Comparison of ENCODE assay signal across 8 mouse cellular contexts in the genomic region with DNA sequence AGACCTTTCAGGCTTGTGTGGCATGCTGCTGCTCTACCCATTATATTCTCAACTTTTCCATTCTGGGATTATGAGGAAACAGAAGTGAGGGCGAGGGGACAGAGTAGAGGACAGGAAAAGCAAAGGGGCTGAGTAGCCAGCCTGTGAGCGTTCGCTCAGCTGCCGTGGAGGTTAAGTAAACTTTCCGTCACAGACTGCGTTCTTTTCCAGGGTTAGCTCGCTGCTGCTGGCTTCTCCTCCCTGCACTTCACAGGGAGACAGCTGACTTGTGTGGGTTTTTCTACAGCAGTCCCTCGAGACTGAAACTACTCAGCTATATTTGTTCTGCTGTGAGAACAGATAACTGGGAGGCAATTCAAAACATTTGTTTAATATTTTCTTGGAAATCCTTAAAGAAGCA. TPM values are rescaled to one million over a fixed set of nuclear protein-coding genes. Genes with fewer than 3 reads are reported as not detected.
DNase-seq lines count a peak whose midpoint lies in the region; ATAC-seq and TF ChIP-seq lines count a peak whose summit lies in the region.

No protein-coding gene starts in this region.

- peak; percentile 63; the same call in 1 of the 2 replicates for ATAC-seq in heart, embryonic 13.5 days (ENCODE audit: extremely low read depth, insufficient number of reproducible peaks, low FRiP score, low TSS enrichment)
- peak; percentile 76 for ATAC-seq in lung, postnatal 0 days
- no peak for ATAC-seq in stomach, postnatal 0 days (ENCODE audit: low FRiP score, low TSS enrichment)
- ATAC-seq in megakaryocyte progenitor cell, adult 5-6 weeks (replicated peaks; ENCODE audit: poor library complexity): no peak

- 6% methylated on average over 8 of the region's 8 CpGs for WGBS in heart, embryonic 13.5 days
- 2% methylated on average over 8 of the region's 8 CpGs for WGBS in lung, postnatal 0 days
- WGBS in stomach, postnatal 0 days: 8% methylated on average over 8 of the region's 8 CpGs

- H3K4me3 ChIP-seq in testis, adult 2 months (ENCODE audit: control insufficient read depth, low read depth, low read length): no peak overlapping the region
- H3K4me3 ChIP-seq in heart, embryonic 13.5 days: peak overlapping the region; percentile 40
- no peak overlapping the region for H3K4me3 ChIP-seq in lung, postnatal 0 days (ENCODE audit: low read depth, low read length)
- H3K4me3 ChIP-seq in stomach, postnatal 0 days (ENCODE audit: low read depth, low read length): no peak overlapping the region

- 0 out of 2 replicates have a peak, but pooled peaks cover 2% of the 10 kb centered on the region for H3K4me1 ChIP-seq in testis, adult 2 months (ENCODE audit: control insufficient read depth, insufficient read depth, low read length)
- peaks cover 50% of the 10 kb centered on the region for H3K4me1 ChIP-seq in heart, embryonic 13.5 days
- H3K4me1 ChIP-seq in lung, postnatal 0 days (ENCODE audit: insufficient read depth, low read depth, low read length): peaks cover 8% of the 10 kb centered on the region; the same call in 1 of the 2 replicates
- no peaks in the 10 kb centered on the region for H3K4me1 ChIP-seq in stomach, postnatal 0 days (replicated peaks; ENCODE audit: control insufficient read depth, insufficient read depth)

- peak overlapping the region; percentile 71 for H3K9ac ChIP-seq in heart, embryonic 13.5 days
- H3K9ac ChIP-seq in lung, postnatal 0 days (replicated peaks; ENCODE audit: low read depth): no peak overlapping the region
- peak overlapping the region; percentile 43; the same call in 1 of the 2 replicates for H3K9ac ChIP-seq in stomach, postnatal 0 days (ENCODE audit: low read length)

- H3K27ac ChIP-seq in testis, adult 2 months (ENCODE audit: control insufficient read depth, insufficient read depth, low read depth, low read length): peak overlapping the region; percentile 29
- peak overlapping the region; percentile 83 for H3K27ac ChIP-seq in heart, embryonic 13.5 days (replicated peaks)
- H3K27ac ChIP-seq in lung, postnatal 0 days (ENCODE audit: low read length): peak overlapping the region; percentile 54; the same call in 1 of the 2 replicates
- H3K27ac ChIP-seq in stomach, postnatal 0 days (replicated peaks): peak overlapping the region; percentile 20

- DNase-seq in testis, postnatal 10 days (ENCODE audit: low spot score): no peak
- DNase-seq in kidney, postnatal 25 days: peak; percentile 45 to 64
- DNase-seq in lung, postnatal 0 days (ENCODE audit: low spot score): peak; percentile 75
- DNase-seq in stomach, postnatal 0 days (ENCODE audit: low spot score): peak; percentile 52
- DNase-seq in ovary, adult 18-20 months (ENCODE audit: low spot score): no peak

- no peaks in the 10 kb centered on the region for H3K36me3 ChIP-seq in testis, adult 2 months (ENCODE audit: control insufficient read depth, insufficient read depth, low read length)
- no peaks in the 10 kb centered on the region for H3K36me3 ChIP-seq in heart, embryonic 13.5 days
- no peaks in the 10 kb centered on the region for H3K36me3 ChIP-seq in lung, postnatal 0 days (ENCODE audit: insufficient read depth, low read length)
- H3K36me3 ChIP-seq in stomach, postnatal 0 days (ENCODE audit: control insufficient read depth, insufficient read depth, low read length): no peaks in the 10 kb centered on the region

- no peak for TF ChIP-seq POLR2A in testis, adult 2 months (IDR thresholded peaks at IDR 0.05; ENCODE audit: control insufficient read depth, low read depth, low read length)

- peak overlapping the region; percentile 64 for H3K4me2 ChIP-seq in heart, embryonic 13.5 days
- H3K4me2 ChIP-seq in lung, postnatal 0 days (replicated peaks; ENCODE audit: low read depth, low read length): peak overlapping the region; percentile 35; the same call in 1 of the 2 replicates
- peak overlapping the region; percentile 15 for H3K4me2 ChIP-seq in stomach, postnatal 0 days (replicated peaks; ENCODE audit: low read depth)

- H3K27me3 ChIP-seq in testis, adult 2 months (ENCODE audit: control insufficient read depth, insufficient read depth, low read length): no peaks in the 10 kb centered on the region
- H3K27me3 ChIP-seq in heart, embryonic 13.5 days (replicated peaks): no peaks in the 10 kb centered on the region
- H3K27me3 ChIP-seq in lung, postnatal 0 days (replicated peaks; ENCODE audit: insufficient read depth, low read length): no peaks in the 10 kb centered on the region
- no peaks in the 10 kb centered on the region for H3K27me3 ChIP-seq in stomach, postnatal 0 days (ENCODE audit: control insufficient read depth, insufficient read depth, low read length)

- TF ChIP-seq EP300 in lung, postnatal 0 days (IDR thresholded peaks at IDR 0.05): no peak
- TF ChIP-seq EP300 in stomach, postnatal 0 days (optimal IDR thresholded peaks at IDR 0.05): no peak

- TF ChIP-seq CTCF in testis, adult 2 months (IDR thresholded peaks at IDR 0.05; ENCODE audit: control insufficient read depth, insufficient read depth, insufficient replicate concordance, low read depth, low read length): no peak
- TF ChIP-seq CTCF in lung, postnatal 0 days (IDR thresholded peaks at IDR 0.05): no peak
- no peak for TF ChIP-seq CTCF in stomach, postnatal 0 days (IDR thresholded peaks at IDR 0.05; ENCODE audit: low read depth)

- no peaks in the 10 kb centered on the region for H3K9me3 ChIP-seq in heart, embryonic 13.5 days
- no peaks in the 10 kb centered on the region for H3K9me3 ChIP-seq in lung, postnatal 0 days (ENCODE audit: low read length)
- H3K9me3 ChIP-seq in stomach, postnatal 0 days (ENCODE audit: control insufficient read depth, low read length): no peaks in the 10 kb centered on the region

RNA-seq across cellular contexts. Expression of a gene that starts 34.5 kb away (rescaled TPM):
- 3.9 and 4.5 TPM in 2 replicates for polyA plus RNA-seq in testis, adult 2 months (2012; rRNA removed)
- polyA plus RNA-seq in heart, embryonic 13.5 days (2015; fragmentation: Nextera tagmentation; extraction: Ambion mirVana): 16.6 and 17.1 TPM in 2 replicates
- 9.2 and 9.8 TPM in 2 replicates for polyA plus RNA-seq in lung, postnatal 0 days (2015; fragmentation: Nextera tagmentation; extraction: Ambion mirVana)
- 14.5 and 17.2 TPM in 2 replicates for polyA plus RNA-seq in stomach, postnatal 0 days (2015; fragmentation: Nextera tagmentation; extraction: Ambion mirVana)
- 12.1 and 12.8 TPM in 2 replicates for total RNA-seq in megakaryocyte progenitor cell, adult 5-6 weeks (2015)
- 8.4 and 13.5 TPM in 2 replicates for total RNA-seq in megakaryocyte progenitor cell, adult 5-6 weeks (2017)

Comparison
In these comparisons a context has a peak if more than half of its experiments do, and no peak if none do; other contexts are left out.
1. H3K27ac ChIP-seq: peak in every context shown above with its lines; median percentile 83 in heart, embryonic 13.5 days; 54 in lung, postnatal 0 days; 29 in testis, adult 2 months; 20 in stomach, postnatal 0 days.
2. DNase-seq: peak in kidney, postnatal 25 days (2 of 2), lung, postnatal 0 days (single experiment) and stomach, postnatal 0 days (single experiment); none in testis, postnatal 10 days (single experiment) and ovary, adult 18-20 months (single experiment).
3. ATAC-seq: peak in heart, embryonic 13.5 days (single experiment) and lung, postnatal 0 days (single experiment); none in stomach, postnatal 0 days (single experiment) and megakaryocyte progenitor cell, adult 5-6 weeks (single experiment).
4. Peak in every context shown above with its lines, with median percentiles within 50 percentile points of each other: H3K4me2 ChIP-seq.